Comparison of ENCODE assay signal across 9 mouse cellular contexts in genomic region chr16:44778538-44779147, GRCm38 (mm10). TPM values are rescaled to one million over a fixed set of nuclear protein-coding genes. Genes with fewer than 3 reads are reported as not detected.
A peak's percentile ranks its signal among the peaks of the same experiment; 100 is the strongest.
DNase-seq lines count a peak whose midpoint lies in the region; ATAC-seq lines count a peak whose summit lies in the region.
"Had no signal": no experiment of that assay in that cellular context is flagged by ENCODE, and none has a peak within 500 bp of the region (broad histone marks: within the 10 kb centered on the region; RNA-seq: fewer than 3 reads in every experiment).

No protein-coding gene starts in this region.

- H3K4me2 ChIP-seq in heart, embryonic 13.5 days = peak overlapping the region; percentile 50

- intact Hi-C loops in left cerebral cortex, postnatal 25 days (cut with DNase I) = no loop called here
- intact Hi-C loops in left cerebral cortex, postnatal 36 days (cut with DNase I) = no loop called here

- peak; percentile 12 to 25 for DNase-seq in left cerebral cortex, postnatal 25 days (ENCODE audit: low spot score in 2 of 2)
- DNase-seq in left cerebral cortex, postnatal 36 days (ENCODE audit: low spot score in 2 of 2) = no peak
- peak; percentile 54 for DNase-seq in liver
- no peak for DNase-seq in embryo, embryonic 11 days
- DNase-seq in hindbrain, embryonic 10.5 days (ENCODE audit: low spot score) = no peak
- DNase-seq in embryo, embryonic 9.5 days (ENCODE audit: extremely low spot score) = no peak

- 58% methylated on average over 17 of the region's 17 CpGs for WGBS in heart, embryonic 13.5 days
- WGBS in hindbrain, embryonic 10.5 days = 89% methylated on average over 17 of the region's 17 CpGs

- H3K4me1 ChIP-seq in heart, embryonic 13.5 days = no peaks in the 10 kb centered on the region
- H3K4me1 ChIP-seq in hindbrain, embryonic 10.5 days (replicated peaks) = no peaks in the 10 kb centered on the region

- no peak overlapping the region for H3K27ac ChIP-seq in heart, embryonic 13.5 days (replicated peaks)
- H3K27ac ChIP-seq in hindbrain, embryonic 10.5 days = no peak overlapping the region

- no peak for ATAC-seq in heart, embryonic 13.5 days (ENCODE audit: extremely low read depth, insufficient number of reproducible peaks, low FRiP score, low TSS enrichment)
- ATAC-seq in neutrophil, adult 5-6 weeks (ENCODE audit: extremely low read depth, insufficient number of reproducible peaks, low FRiP score, poor library complexity, severe bottlenecking) = peak; percentile 66; the same call in 1 of the 2 replicates

- H3K36me3 ChIP-seq in heart, embryonic 13.5 days = no peaks in the 10 kb centered on the region
- H3K36me3 ChIP-seq in hindbrain, embryonic 10.5 days = no peaks in the 10 kb centered on the region

- H3K27me3 ChIP-seq in heart, embryonic 13.5 days (replicated peaks) = no peaks in the 10 kb centered on the region
- no peaks in the 10 kb centered on the region for H3K27me3 ChIP-seq in hindbrain, embryonic 10.5 days (ENCODE audit: insufficient read depth, poor library complexity, severe bottlenecking)

- H3K4me3 ChIP-seq in heart, embryonic 13.5 days = peak overlapping the region; percentile 6; the same call in 1 of the 2 replicates
- H3K4me3 ChIP-seq in hindbrain, embryonic 10.5 days = no peak overlapping the region

- no peak overlapping the region for H3K9ac ChIP-seq in heart, embryonic 13.5 days

- H3K9me3 ChIP-seq in heart, embryonic 13.5 days = no peaks in the 10 kb centered on the region
- H3K9me3 ChIP-seq in hindbrain, embryonic 10.5 days = no peaks in the 10 kb centered on the region

RNA-seq across cellular contexts. Expression of gene Cd200r1, which starts 13.1 kb away (rescaled TPM):
- total RNA-seq in left cerebral cortex, postnatal 25 days (2021) = 1 to 10 TPM in 1 of 2 experiments, under 1 TPM in 1; 0.85 to 1.2 TPM
- total RNA-seq in left cerebral cortex, postnatal 36 days (2021) = under 1 TPM; 0.52 to 0.59 TPM
- 1.2 and 1.7 TPM in 2 replicates for polyA plus RNA-seq in heart, embryonic 13.5 days (2015; fragmentation: Nextera tagmentation; extraction: Ambion mirVana)
- 10.8 and 10.9 TPM in 2 replicates for total RNA-seq in neutrophil, adult 5-6 weeks (2017)
- 0.50 and 0.78 TPM in 2 replicates for polyA plus RNA-seq in hindbrain, embryonic 10.5 days (2016; fragmentation: Nextera tagmentation; extraction: Ambion mirVana)

RNA-seq across cellular contexts. Expression of gene Gtpbp8, which starts 32.5 kb away (rescaled TPM):
- total RNA-seq in left cerebral cortex, postnatal 25 days (2021) = 10 to 100 TPM; 23.9 to 25.3 TPM
- total RNA-seq in left cerebral cortex, postnatal 36 days (2021) = 10 to 100 TPM; 23.6 to 28.7 TPM
- polyA plus RNA-seq in heart, embryonic 13.5 days (2015; fragmentation: Nextera tagmentation; extraction: Ambion mirVana) = 18.3 and 19.3 TPM in 2 replicates
- 4.5 and 9.3 TPM in 2 replicates for total RNA-seq in neutrophil, adult 5-6 weeks (2017)
- 27.7 and 30.5 TPM in 2 replicates for polyA plus RNA-seq in hindbrain, embryonic 10.5 days (2016; fragmentation: Nextera tagmentation; extraction: Ambion mirVana)

RNA-seq across cellular contexts. Expression of gene Cd200r4, which starts 32.9 kb away (rescaled TPM):
- under 1 TPM; 0.21 to 0.28 TPM for total RNA-seq in left cerebral cortex, postnatal 25 days (2021)
- total RNA-seq in left cerebral cortex, postnatal 36 days (2021) = under 1 TPM in 1 of 2 experiments, not detected in 1; 0.29 TPM
- not detected in 2 replicates for polyA plus RNA-seq in heart, embryonic 13.5 days (2015; fragmentation: Nextera tagmentation; extraction: Ambion mirVana)
- 2.2 and 2.9 TPM in 2 replicates for total RNA-seq in neutrophil, adult 5-6 weeks (2017)
- polyA plus RNA-seq in hindbrain, embryonic 10.5 days (2016; fragmentation: Nextera tagmentation; extraction: Ambion mirVana) = not detected in 2 replicates
- total RNA-seq: layer of hippocampus, postnatal 14 days had no signal

RNA-seq across cellular contexts. Expression of gene Nepro, which starts 54.5 kb away (rescaled TPM):
- total RNA-seq in left cerebral cortex, postnatal 25 days (2021) = 1 to 10 TPM; 5.7 to 5.9 TPM
- total RNA-seq in left cerebral cortex, postnatal 36 days (2021) = 1 to 10 TPM; 4.0 to 5.4 TPM
- polyA plus RNA-seq in heart, embryonic 13.5 days (2015; fragmentation: Nextera tagmentation; extraction: Ambion mirVana) = 5.7 and 5.9 TPM in 2 replicates
- total RNA-seq in neutrophil, adult 5-6 weeks (2017) = 13.6 and 13.7 TPM in 2 replicates
- 8.8 and 14.9 TPM in 2 replicates for polyA plus RNA-seq in hindbrain, embryonic 10.5 days (2016; fragmentation: Nextera tagmentation; extraction: Ambion mirVana)

Comparison
In these comparisons a context has a peak if more than half of its experiments do, and no peak if none do; other contexts are left out.
1. DNase-seq: peak in left cerebral cortex, postnatal 25 days (2 of 2) and liver (single experiment); none in left cerebral cortex, postnatal 36 days (0 of 2), embryo, embryonic 11 days (single experiment), hindbrain, embryonic 10.5 days (single experiment) and embryo, embryonic 9.5 days (single experiment).